Mouse (Mus musculus): ENCODE data around the gene Nfic. TPM values are rescaled to one million over a fixed set of nuclear protein-coding genes. Genes with fewer than 3 reads are reported as not detected.
A peak's percentile ranks its signal among the peaks of the same experiment; 100 is the strongest.

The Nfic gene
- polyA plus RNA-seq, 1 experiment from 2014 or later = 6.9 TPM

- H3K9ac ChIP-seq (ENCODE audit: low read length) = peak overlapping the region; percentile 90
- H3K4me2 ChIP-seq = peak overlapping the region; percentile 92
- DNase-seq (ENCODE audit: low spot score, missing footprints) (no peak), ATAC-seq (ENCODE audit: low FRiP score) (peak; percentile 49)
- peaks cover 8% of the 10 kb centered on the region for H3K27me3 ChIP-seq (ENCODE audit: control insufficient read depth, insufficient read depth, low read length)
- no peak overlapping the region; the same call in 1 of the 2 replicates for H3K27ac ChIP-seq (ENCODE audit: low read depth, low read length)
- WGBS = 2% methylated on average over 29 of the region's 29 CpGs
- H3K36me3 ChIP-seq (ENCODE audit: control insufficient read depth, insufficient read depth, low read length) = no peaks in the 10 kb centered on the region
- no peaks in the 10 kb centered on the region for H3K9me3 ChIP-seq (ENCODE audit: control insufficient read depth, low read length)
- peak overlapping the region; percentile 92 for H3K4me3 ChIP-seq (ENCODE audit: low read depth, low read length)
- peaks cover 25% of the 10 kb centered on the region for H3K4me1 ChIP-seq (ENCODE audit: control insufficient read depth, insufficient read depth, low read length)
Observed at GRCm38 (mm10) chr10:81349961-81350350, 105.5 kb downstream of the Nfic start.

GRCm38 (mm10) chr10:81349146-81349545 is 106.3 kb downstream of the Nfic start:
- WGBS = 3% methylated on average over 12 of the region's 12 CpGs
- DNase-seq (ENCODE audit: low spot score, missing footprints) = peak; percentile 87

GRCm38 (mm10) chr10:81346453-81347067 is 108.9 kb downstream of the Nfic start:
- H3K4me3 ChIP-seq (ENCODE audit: low read depth, low read length) = no peak overlapping the region
- 3% methylated on average over 54 of the region's 55 CpGs for WGBS
- H3K27me3 ChIP-seq (ENCODE audit: control insufficient read depth, insufficient read depth, low read length) = peaks cover 38% of the 10 kb centered on the region
- DNase-seq (ENCODE audit: low spot score, missing footprints) (peak; percentile 92), ATAC-seq (ENCODE audit: low FRiP score) (no peak)
- H3K36me3 ChIP-seq (ENCODE audit: control insufficient read depth, insufficient read depth, low read length) = no peaks in the 10 kb centered on the region
- peak overlapping the region; percentile 29 for H3K4me2 ChIP-seq
- H3K9me3 ChIP-seq (ENCODE audit: control insufficient read depth, low read length) = no peaks in the 10 kb centered on the region
- H3K4me1 ChIP-seq (ENCODE audit: control insufficient read depth, insufficient read depth, low read length) = peaks cover 32% of the 10 kb centered on the region
- no peak overlapping the region for H3K27ac ChIP-seq (ENCODE audit: low read depth, low read length)
- no peak overlapping the region for H3K9ac ChIP-seq (ENCODE audit: low read length)

More at GRCm38 (mm10) chr10:81349146-81349545, 106.3 kb downstream of the Nfic start:
- peak overlapping the region; percentile 90 for H3K9ac ChIP-seq (ENCODE audit: low read length)
- peak overlapping the region; percentile 92 for H3K4me2 ChIP-seq
- no peaks in the 10 kb centered on the region for H3K36me3 ChIP-seq (ENCODE audit: control insufficient read depth, insufficient read depth, low read length)
- no peaks in the 10 kb centered on the region for H3K9me3 ChIP-seq (ENCODE audit: control insufficient read depth, low read length)
- peaks cover 25% of the 10 kb centered on the region for H3K4me1 ChIP-seq (ENCODE audit: control insufficient read depth, insufficient read depth, low read length)
- H3K27ac ChIP-seq (ENCODE audit: low read depth, low read length) = no peak overlapping the region
- ATAC-seq (ENCODE audit: low FRiP score) = no peak
- H3K27me3 ChIP-seq (ENCODE audit: control insufficient read depth, insufficient read depth, low read length) = peaks cover 14% of the 10 kb centered on the region
- H3K4me3 ChIP-seq (ENCODE audit: low read depth, low read length) = peak overlapping the region; percentile 92

Small RNA genes lying within 50 kb of the gene (microRNA-seq; reads per million reads assigned to microRNA genes)
- gene Gm25595 (not detected), gene Mir1191b (1.3 reads per million), gene Mir6913 (not detected)

Other genes starting within 250 kb of the Nfic start
- 21.2 and 22.2 TPM in 2 replicates for gene Atcay, start 224.8 kb downstream of the Nfic start, polyA plus RNA-seq (2014; fragmentation: Nextera tagmentation; extraction: Ambion mirVana)
- 3.0 and 3.8 TPM in 2 replicates for gene Zfr2, start 222.5 kb downstream of the Nfic start, polyA plus RNA-seq (2014; fragmentation: Nextera tagmentation; extraction: Ambion mirVana)
- gene Matk, start 202.7 kb downstream of the Nfic start, polyA plus RNA-seq (2014; fragmentation: Nextera tagmentation; extraction: Ambion mirVana) = 2.5 and 2.7 TPM in 2 replicates
- 198 and 205 TPM in 2 replicates for gene Mrpl54, start 188.7 kb downstream of the Nfic start, polyA plus RNA-seq (2014; fragmentation: Nextera tagmentation; extraction: Ambion mirVana)
- 25.4 and 31.2 TPM in 2 replicates for gene Apba3, start 188.7 kb downstream of the Nfic start, polyA plus RNA-seq (2014; fragmentation: Nextera tagmentation; extraction: Ambion mirVana)
- 3.9 and 4.0 TPM in 2 replicates for gene Tjp3, start 164.1 kb downstream of the Nfic start, polyA plus RNA-seq (2014; fragmentation: Nextera tagmentation; extraction: Ambion mirVana)
- gene Pip5k1c, start 162.7 kb downstream of the Nfic start, polyA plus RNA-seq (2014; fragmentation: Nextera tagmentation; extraction: Ambion mirVana) = 42.0 and 46.2 TPM in 2 replicates
- gene Cactin, start 134.5 kb downstream of the Nfic start, polyA plus RNA-seq (2014; fragmentation: Nextera tagmentation; extraction: Ambion mirVana) = 31.9 and 36.8 TPM in 2 replicates
- gene Tbxa2r, start 126.9 kb downstream of the Nfic start, polyA plus RNA-seq (2014; fragmentation: Nextera tagmentation; extraction: Ambion mirVana) = 2.4 and 2.6 TPM in 2 replicates
- 0.04 TPM in 1 of 2 replicates, not detected in the other for gene Gipc3, start 112.4 kb downstream of the Nfic start, polyA plus RNA-seq (2014; fragmentation: Nextera tagmentation; extraction: Ambion mirVana)
- gene Hmg20b, start 105.2 kb downstream of the Nfic start, polyA plus RNA-seq (2014; fragmentation: Nextera tagmentation; extraction: Ambion mirVana) = 89.1 and 97.7 TPM in 2 replicates
- 2.8 and 4.4 TPM in 2 replicates for gene Mfsd12, start 98.1 kb downstream of the Nfic start, polyA plus RNA-seq (2014; fragmentation: Nextera tagmentation; extraction: Ambion mirVana)
- gene 4930404N11Rik, start 89.8 kb downstream of the Nfic start, polyA plus RNA-seq (2014; fragmentation: Nextera tagmentation; extraction: Ambion mirVana) = 0.12 TPM in 1 of 2 replicates, not detected in the other
- 94.3 and 104 TPM in 2 replicates for gene Fzr1, start 77.1 kb downstream of the Nfic start, polyA plus RNA-seq (2014; fragmentation: Nextera tagmentation; extraction: Ambion mirVana)
- 43.3 and 53.7 TPM in 2 replicates for gene Dohh, start 71.2 kb downstream of the Nfic start, polyA plus RNA-seq (2014; fragmentation: Nextera tagmentation; extraction: Ambion mirVana)
- 2.7 and 2.9 TPM in 2 replicates for gene Gm48551, start 71.2 kb downstream of the Nfic start, polyA plus RNA-seq (2014; fragmentation: Nextera tagmentation; extraction: Ambion mirVana)
- 0.20 and 0.47 TPM in 2 replicates for gene Gm48552, start 66.6 kb downstream of the Nfic start, polyA plus RNA-seq (2014; fragmentation: Nextera tagmentation; extraction: Ambion mirVana)
- 2.3 and 2.7 TPM in 2 replicates for gene Smim24, start 62.6 kb downstream of the Nfic start, polyA plus RNA-seq (2014; fragmentation: Nextera tagmentation; extraction: Ambion mirVana)
- 10.0 and 13.1 TPM in 2 replicates for gene Celf5, start 27.1 kb upstream of the Nfic start, polyA plus RNA-seq (2014; fragmentation: Nextera tagmentation; extraction: Ambion mirVana)
- gene Ncln, start 40.8 kb upstream of the Nfic start, polyA plus RNA-seq (2014; fragmentation: Nextera tagmentation; extraction: Ambion mirVana) = 40.4 and 44.5 TPM in 2 replicates
- gene S1pr4, start 44.5 kb upstream of the Nfic start, polyA plus RNA-seq (2014; fragmentation: Nextera tagmentation; extraction: Ambion mirVana) = 0.37 and 0.43 TPM in 2 replicates
- 1.1 and 1.4 TPM in 2 replicates for gene Gna15, start 68.6 kb upstream of the Nfic start, polyA plus RNA-seq (2014; fragmentation: Nextera tagmentation; extraction: Ambion mirVana)
- 55.8 and 59.3 TPM in 2 replicates for gene Gna11, start 89.6 kb upstream of the Nfic start, polyA plus RNA-seq (2014; fragmentation: Nextera tagmentation; extraction: Ambion mirVana)
- gene Aes, start 103.9 kb upstream of the Nfic start, polyA plus RNA-seq (2014; fragmentation: Nextera tagmentation; extraction: Ambion mirVana) = 306 and 325 TPM in 2 replicates
- 6.0 and 6.2 TPM in 2 replicates for gene Tle2, start 118.9 kb upstream of the Nfic start, polyA plus RNA-seq (2014; fragmentation: Nextera tagmentation; extraction: Ambion mirVana)
- 4.6 and 6.0 TPM in 2 replicates for gene Tle6, start 145.4 kb upstream of the Nfic start, polyA plus RNA-seq (2014; fragmentation: Nextera tagmentation; extraction: Ambion mirVana)
- 0.47 and 0.89 TPM in 2 replicates for gene BC025920, start 150.6 kb upstream of the Nfic start, polyA plus RNA-seq (2014; fragmentation: Nextera tagmentation; extraction: Ambion mirVana)
- 36.6 and 38.9 TPM in 2 replicates for gene Sirt6, start 172.2 kb upstream of the Nfic start, polyA plus RNA-seq (2014; fragmentation: Nextera tagmentation; extraction: Ambion mirVana)
- gene Ankrd24, start 172.9 kb upstream of the Nfic start, polyA plus RNA-seq (2014; fragmentation: Nextera tagmentation; extraction: Ambion mirVana) = 4.2 and 4.6 TPM in 2 replicates
- 6.5 and 6.7 TPM in 2 replicates for gene Gm10778, start 193.4 kb upstream of the Nfic start, polyA plus RNA-seq (2014; fragmentation: Nextera tagmentation; extraction: Ambion mirVana)
- 19.7 and 22.9 TPM in 2 replicates for gene Zfp433, start 249.2 kb upstream of the Nfic start, polyA plus RNA-seq (2014; fragmentation: Nextera tagmentation; extraction: Ambion mirVana)

Data from midbrain, embryonic 11.5 days (tissue).